Mouse (Mus musculus) T-helper 2 cell (primary cell): Measurements from ENCODE around the gene Galnt6.

Experiments used
- in situ Hi-C: fragments of 300-600 bp; cut with MboI, MseI; formaldehyde crosslinking; loops from one replicate; pipeline ENCODE4 v1.15.1; 2025; ENCODE audit warnings: high pct_unique_total_duplicates

Gene Galnt6

DNA sequence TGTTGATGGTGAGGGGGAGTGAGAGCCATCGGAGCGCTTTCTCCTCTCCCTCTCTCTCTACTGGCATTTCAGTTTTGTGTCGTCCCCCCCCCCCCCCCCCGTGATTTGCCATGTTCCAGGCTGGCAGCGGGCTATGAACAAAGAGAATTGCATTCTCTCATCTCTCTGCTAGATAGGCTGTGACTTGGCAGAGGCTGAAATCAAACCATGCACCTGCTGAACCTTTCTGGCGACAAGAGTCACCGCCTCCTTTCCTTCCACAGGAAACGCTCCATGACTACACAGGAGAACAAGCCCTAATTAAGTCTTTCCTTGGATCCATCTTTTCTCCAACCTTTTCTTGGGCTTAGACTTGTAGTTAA lies 26.3 kb upstream of the Galnt6 start:
- in situ Hi-C loops, result loop anchor here (25.0 kb wide), 1 partner anchor 1382 kb away; the partner anchor contains the start of genes Igfbp6 and Spryd3

DNA sequence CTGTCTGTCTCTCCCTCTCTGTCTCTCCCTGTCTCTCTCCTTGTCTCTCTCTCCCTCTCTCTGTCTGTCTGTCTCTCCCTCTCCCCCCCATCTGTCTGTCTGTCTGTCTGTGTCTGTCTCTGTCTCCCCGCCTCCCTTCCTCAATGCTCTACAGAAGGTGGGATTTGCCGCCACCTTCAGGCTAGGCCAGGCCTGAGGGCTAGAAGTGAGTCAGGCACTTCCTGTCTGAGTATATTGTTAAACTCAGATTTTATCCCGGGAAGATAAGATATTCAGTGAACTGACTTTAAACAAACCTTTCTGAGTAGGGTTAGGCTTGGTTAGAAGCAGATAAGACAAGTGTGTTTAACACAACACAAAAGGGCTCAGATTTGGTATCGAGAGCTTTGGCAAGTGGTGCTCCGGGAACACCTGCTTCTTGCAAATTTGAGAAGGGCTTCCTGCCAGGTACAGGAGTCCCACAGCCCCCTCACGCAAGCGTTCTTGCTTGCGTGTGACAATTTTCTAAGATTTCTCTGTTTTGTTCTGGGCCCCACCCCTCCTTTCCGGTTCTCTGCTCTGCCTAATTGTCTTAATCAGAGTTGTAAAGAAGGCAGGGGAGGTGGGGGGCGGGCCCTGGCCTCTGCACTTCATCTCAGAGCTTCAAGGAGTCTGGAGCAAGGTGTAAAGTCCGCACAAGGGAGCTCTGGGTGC lies 25.8 kb upstream of the Galnt6 start:
- in situ Hi-C loops, result loop anchor here (25.0 kb wide), 1 partner anchor 1382 kb away; the partner anchor contains the start of genes Igfbp6 and Spryd3

DNA sequence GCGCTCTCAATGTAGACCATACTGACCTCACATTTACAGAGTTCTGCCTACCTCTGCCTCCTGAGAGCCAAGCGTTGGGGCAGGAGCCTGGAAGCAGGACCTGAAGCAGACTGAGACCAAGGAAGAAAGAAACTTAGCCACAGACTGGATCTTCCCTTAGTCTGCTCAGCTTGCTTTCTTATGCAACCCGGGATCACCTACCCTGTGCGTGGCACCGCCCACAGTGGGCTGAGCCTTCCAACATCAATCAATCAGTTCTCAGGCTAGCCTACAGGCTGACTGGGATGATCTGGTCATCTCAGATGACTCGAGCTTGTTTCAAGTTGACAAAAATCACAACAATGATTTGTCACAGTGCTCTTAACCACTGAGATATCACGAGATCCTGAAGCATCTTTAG lies 24.9 kb upstream of the Galnt6 start:
- in situ Hi-C loops, result loop anchor here (25.0 kb wide), 1 partner anchor 1383 kb away; the partner anchor contains the start of genes Igfbp6 and Spryd3

DNA sequence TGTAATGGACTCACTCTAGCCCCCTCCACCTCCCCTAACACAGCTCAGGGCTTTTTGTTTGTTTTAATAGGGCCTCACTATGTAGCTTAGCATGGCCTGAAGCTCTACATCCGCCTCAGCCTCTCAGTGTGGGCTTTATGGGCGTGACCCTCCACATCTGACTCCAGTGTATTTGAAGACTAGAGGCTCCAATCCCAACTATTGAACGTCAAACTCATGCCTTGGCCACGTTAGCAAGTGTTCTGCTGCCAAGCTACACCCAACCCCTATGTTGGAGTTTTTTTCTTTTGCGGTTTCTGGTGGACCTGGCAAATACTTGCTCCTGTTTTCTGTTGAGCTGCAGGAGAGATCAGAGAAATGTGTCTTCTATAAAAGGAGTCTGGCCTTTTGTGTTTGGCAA lies 23.9 kb upstream of the Galnt6 start:
- in situ Hi-C loops, result loop anchor here (25.0 kb wide), 1 partner anchor 1384 kb away; the partner anchor contains the start of genes Igfbp6 and Spryd3

DNA sequence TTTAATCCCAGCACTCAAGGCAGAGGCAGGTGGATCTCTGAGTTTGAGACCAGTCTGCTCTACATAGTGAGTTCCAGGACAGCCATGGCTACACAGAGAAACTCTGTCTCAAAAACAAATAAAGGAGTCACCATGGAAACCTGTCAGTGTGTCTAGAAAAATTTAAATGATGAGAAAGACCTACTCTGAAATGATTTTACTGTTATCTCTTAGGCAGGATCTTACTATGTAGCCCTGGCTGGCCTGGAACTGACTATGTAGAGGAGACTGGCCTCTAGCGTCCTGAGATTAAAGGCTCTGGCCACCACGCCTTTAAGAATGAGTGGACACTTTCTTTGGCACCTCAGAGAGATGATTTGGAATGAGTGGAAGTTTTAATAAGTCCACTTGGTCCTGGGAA lies 23.3 kb upstream of the Galnt6 start:
- in situ Hi-C loops, result loop anchor here (25.0 kb wide), 1 partner anchor 1385 kb away; the partner anchor contains the start of genes Igfbp6 and Spryd3

DNA sequence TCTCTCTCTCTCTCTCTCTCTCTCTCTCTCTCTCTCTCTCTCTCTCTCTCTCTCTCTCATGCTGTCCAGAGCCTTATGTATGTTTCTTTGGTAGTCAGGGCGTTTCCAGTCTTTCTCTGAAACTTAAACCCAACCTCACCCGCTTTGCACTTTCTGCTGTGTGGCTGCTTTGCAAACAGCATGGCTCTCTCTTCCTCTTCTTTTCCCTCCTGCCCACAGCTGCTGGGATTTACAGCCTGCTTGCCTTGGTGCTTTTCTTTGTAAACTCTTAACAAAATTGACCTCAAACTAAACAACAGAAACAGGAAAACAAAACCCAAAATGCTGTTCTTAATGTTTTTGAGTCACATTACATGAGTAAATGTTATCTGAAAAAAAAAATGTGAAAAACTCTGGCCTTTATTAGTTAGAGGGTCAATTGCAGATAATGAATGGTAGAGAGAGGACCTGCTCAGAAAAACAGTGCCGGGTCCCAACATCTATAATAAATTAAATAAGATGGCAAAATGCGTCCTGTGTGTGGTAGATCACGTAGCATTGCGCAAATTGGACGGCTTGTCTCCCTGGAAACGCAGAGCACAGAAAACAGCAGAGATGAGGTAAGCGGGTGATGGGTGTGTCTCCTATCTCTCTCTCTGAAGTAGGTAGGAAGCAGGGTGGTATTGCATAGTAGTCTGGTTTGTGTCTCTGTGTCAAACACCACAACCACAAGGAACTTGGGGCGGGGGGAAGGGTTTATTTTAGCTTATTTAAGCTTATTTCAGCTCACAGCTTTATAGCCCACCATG lies 20.8 kb upstream of the Galnt6 start:
- in situ Hi-C loops, result loop anchor here (25.0 kb wide), 1 partner anchor 1387 kb away; the partner anchor contains the start of genes Igfbp6 and Spryd3

DNA sequence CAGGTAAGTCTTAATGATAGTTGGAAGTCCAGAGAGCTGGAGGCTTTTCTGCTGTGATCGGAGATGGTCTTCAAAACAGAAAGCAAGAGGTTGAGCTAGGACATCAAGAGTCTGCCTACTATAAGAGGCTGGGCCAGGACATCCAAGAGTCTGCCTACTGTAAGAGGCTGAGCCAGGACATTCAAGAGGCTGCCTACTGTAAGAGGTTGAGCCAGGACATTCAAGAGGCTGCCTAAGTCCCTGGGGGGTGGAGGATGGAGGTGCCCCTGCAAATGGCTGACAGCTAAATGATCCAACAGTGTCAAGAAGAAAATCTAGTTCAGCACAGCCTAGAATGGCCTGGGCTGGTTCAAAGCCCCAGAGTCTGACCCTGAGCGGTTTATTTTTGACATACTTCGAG lies 19.4 kb upstream of the Galnt6 start:
- in situ Hi-C loops, result no loop called here

DNA sequence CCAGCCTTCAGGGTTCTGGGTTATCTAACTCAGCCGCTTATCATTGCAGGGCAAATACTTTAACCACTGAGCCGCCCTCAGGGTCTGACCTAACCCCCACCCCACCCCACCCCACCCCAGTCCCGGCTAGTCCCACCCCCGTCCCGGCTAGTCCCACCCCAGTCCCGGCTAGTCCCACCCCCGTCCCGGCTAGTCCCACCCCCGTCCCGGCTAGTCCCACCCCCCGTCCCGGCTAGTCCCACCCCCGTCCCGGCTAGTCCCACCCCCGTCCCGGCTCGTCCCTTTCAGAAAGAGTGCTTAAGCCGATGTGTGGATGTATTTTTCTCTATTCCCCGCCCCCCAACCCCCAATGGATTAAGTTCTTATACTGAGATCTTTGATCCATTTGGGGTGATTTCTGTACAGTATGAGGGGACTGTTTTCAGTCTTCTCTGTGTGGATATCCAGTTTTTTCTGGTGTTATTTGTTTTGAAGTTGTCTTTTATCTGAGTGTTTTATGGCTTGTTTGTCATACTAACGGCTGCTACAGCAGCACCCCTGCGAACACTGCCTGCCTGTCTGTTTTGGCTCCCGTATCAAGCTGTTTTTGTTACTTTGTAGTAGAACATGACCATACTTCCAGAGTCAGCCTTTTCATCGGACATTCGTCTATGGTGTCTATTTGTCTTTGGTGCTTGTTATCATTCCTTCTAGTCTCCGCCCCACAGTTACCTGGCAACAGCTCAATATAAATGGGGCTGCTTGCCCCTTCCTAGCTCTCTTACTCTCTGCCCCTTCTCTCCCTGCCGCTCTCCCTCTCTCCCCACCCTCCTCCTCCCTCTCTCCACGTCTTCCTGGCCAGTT lies 18.2 kb upstream of the Galnt6 start:
- in situ Hi-C loops, result no loop called here

DNA sequence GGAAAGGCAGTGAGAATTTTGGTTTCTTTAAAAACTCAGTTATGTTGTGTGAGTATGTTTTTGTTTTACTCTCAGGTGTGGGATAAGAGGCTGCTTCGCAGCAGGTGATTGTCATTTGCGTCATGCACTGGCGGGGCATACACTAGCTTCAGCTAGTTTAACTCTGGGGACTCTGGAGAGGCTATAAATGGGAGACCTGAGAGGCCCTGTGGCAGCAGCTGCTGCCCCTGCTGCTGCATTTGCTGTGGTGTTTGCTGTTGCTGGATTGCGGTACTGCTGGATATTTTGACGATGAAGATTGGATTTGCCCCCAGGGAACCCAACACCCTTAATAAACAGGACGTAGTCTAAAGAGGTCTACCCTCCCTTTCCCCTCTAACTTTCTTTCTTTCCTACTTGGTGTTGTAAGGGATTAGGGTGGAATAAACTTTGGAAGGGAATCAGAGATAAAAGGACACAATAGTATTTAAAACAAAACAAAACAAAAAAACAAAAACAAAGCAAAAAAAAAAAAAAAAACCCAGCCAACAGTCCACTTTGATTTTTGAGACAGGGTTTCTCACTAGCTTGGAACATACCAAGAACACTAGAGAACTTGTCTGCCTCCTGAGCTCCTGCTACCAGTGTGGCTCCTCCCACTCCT lies 17.4 kb upstream of the Galnt6 start:
- in situ Hi-C loops, result no loop called here

DNA sequence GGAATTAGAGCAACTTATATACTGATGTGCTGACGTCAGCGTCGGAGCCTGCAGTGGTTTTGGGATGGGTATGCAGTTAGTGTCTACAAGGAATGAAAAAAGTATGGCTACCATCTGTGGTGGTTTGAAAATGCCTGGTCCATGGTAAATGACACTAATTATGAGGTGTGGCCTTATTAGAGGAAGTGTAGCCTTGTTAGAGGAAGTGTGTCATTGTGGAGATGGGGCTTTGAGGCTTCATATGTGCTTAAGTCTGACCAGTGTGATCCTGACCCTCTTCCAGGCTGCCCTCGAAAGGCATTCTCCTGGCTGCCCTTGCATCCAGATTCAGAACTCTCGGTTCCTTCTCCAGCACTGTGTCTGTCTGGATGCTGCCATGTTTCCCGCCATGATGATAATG lies 14.1 kb upstream of the Galnt6 start:
- in situ Hi-C loops, result no loop called here

DNA sequence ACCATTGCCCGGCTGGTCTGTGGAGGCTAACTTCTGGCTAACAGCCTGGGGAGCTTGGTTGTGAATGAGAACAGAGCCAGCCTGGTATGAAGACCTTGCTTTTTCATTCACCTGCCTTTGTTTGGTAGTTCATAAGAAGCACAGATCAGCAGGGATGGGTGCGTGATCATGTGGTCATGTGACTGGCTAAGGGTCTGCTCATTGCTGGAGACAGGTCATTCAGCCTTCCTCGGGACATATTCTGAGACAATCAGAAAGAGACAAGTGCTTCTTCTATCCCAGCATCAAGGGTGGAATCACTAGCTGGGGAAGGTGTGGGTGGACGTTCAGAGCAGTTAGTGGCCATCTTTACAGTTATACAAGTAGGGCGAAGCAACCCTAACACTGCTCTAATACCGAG lies 10.3 kb upstream of the Galnt6 start:
- in situ Hi-C loops, result no loop called here

DNA sequence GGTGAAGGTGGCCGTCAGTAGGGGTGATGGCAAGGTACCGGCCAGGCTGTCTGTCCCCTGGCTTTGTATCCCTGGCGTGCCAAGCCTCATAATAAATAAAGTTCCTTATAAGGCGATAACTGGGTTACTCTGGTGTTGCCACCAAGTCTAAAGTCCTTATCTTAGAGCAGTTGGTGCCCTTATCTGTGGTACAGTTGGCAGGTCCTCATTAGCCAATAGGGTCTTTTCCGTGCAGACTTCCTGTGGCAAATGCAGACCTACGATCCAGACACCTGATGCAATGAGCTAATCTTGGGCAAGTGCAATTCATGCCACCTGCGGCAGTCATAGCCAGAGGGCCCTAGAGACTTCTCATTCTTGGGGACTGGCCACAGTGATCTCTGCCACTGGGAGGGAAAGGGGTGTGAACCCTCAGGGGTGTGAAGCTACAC lies 9.2 kb upstream of the Galnt6 start:
- in situ Hi-C loops, result no loop called here

DNA sequence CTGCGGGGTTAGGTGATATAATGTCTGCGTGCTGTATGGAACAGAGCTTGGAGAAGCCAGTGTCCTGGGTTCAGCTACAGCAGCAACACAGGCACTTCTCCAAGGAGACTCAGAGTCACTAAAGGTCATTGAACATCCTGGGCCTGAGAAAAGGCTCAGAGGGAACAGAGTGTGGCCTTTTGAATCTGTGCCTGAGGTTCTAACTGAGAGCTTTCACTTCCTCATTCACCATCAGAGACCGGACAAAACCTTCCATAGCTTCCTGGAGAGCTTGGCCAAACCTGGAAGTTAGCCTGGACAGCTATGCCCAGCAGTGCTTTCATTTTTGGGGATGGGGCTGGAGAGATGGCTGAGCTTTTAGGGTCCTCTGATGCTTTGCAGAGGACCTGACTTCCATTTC lies 8.5 kb upstream of the Galnt6 start:
- in situ Hi-C loops, result no loop called here

DNA sequence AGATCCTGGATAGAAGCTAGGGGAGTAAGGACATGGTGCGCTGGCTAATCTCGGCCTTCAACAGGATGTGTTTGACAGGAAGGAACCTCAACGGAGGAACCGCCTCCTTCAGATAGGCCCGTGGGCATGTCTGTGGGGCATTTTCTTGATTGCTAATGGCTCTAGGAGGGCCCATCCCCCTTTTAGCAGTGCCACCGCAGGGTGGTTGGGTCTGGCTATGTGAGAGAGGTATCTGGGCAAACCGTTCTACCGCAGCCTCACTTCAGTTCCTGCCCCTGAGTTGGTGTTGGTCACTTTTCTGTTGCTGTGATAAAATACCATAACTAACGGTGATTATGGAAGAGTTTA lies 6.8 kb upstream of the Galnt6 start:
- in situ Hi-C loops, result no loop called here

DNA sequence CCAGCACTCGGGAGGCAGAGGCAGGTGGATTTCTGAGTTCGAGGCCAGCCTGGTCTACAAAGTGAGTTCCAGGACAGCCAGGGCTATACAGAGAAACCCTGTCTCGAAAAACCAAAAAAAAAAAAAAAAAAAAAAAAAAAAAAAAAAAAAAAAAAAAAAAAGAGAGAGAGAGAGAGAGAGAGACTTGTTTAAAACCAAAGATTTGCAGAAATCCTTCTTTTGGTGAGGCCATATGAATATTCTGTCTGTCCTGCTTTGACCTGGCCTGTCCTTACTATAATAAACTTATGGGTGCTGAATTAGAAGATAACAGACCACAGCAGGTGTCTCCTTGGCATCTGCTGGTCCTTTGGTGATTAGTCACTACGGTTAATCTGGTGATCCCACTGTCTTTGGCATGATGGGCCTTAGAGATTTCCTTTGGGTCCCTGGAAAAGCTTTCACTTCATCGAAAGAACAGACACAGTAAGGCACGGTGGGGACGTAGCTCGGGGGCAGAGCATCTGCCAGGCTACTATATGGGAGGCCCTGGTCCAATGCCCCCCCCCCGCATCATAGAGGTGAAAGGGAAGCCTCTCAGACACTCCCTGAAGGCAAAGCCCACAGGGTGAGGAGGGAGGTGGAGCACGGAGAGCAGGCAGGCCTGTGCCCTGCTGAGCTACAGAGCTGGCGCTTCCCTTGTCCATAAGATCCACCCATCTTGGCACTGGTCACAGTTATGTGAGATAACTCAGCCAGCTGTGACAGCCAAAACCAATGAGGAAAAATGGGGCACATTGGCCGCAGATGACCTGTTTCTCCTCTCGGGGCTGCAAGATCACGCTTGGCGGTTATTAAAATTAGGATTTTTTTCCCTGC lies 6.1 kb upstream of the Galnt6 start:
- in situ Hi-C loops, result no loop called here

DNA sequence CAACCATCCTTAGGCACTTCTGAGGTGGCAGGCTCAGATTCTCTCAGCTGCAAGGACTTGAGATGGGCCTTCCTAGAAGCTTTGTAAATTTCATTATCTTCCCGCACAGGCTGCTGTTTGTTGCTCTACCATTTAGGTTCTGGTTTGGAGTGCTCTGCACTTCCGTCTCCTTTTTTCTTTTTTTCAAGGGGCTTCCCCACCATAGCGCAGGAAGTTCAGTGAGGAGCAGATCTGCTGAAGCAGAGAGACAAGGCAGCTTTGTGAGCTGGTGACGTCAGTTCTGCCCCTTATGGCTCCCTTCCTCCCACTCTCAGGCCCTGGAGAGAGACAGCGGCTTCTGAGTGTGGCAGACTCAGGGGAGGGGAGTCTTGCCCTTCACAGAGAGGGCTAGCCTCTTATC lies 3.4 kb upstream of the Galnt6 start:
- in situ Hi-C loops, result no loop called here

DNA sequence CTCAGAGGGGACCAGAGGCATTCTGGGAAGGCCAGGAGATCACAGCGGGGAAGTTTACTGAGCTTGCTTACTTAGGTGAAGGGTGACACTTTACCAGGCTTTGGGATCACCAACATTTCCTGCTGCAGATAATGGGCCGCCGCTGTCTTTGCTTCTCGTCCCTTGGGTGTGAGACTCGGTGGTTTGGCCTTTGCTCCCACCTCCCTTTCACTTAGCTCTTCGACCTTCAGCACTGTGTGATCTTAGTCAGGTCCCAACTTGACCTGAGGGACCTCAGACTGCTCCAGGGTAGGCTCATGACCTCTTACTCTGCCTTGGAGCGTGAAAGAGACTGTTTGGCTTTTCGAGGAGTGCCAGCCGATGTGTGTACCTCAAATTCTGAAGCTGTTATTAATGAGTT lies 1.9 kb upstream of the Galnt6 start:
- in situ Hi-C loops, result no loop called here

DNA sequence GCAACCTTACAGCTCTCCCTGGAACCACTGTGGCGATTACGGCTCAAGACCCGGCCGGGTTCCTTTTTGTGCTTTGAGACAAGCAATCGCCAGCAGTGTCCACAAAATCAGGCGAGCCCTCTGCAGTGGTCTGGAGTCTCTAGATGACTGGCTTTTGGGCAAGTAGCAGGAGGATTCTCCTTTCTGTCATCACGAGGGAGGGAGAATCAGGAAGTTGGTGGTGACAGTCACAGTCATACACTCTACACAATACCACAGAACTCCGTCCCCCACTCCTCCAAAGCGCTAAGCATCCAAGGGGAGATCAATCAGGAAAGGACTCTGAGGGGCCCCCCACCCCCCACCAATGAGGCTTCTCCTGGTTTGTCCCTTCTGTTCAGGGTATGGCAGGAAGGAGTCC lies 590 bp downstream of the Galnt6 start:
- in situ Hi-C loops, result loop anchor here (10.0 kb wide), 1 partner anchor 654 kb away; no protein-coding TSS in a partner anchor

DNA sequence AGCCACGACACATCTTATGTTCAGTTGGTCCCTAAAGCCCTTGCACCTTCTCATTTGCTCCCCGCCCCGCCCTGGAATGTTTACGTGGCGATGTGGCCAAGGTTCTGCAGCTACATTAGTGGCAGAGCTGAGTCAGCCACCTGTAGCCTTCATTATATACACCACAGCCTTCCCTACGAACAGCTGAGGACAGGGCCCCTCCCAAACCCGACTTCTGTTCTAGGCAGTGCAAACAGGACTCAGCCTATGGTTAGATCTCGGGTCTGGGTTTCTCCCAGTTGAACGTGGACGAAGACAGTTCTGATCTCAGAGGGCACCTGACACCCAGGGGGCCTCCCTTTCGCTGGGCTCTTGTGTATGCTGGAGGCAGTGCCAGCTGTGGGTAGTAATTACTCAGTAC lies 1.3 kb downstream of the Galnt6 start:
- in situ Hi-C loops, result loop anchor here (10.0 kb wide), 1 partner anchor 653 kb away; no protein-coding TSS in a partner anchor

DNA sequence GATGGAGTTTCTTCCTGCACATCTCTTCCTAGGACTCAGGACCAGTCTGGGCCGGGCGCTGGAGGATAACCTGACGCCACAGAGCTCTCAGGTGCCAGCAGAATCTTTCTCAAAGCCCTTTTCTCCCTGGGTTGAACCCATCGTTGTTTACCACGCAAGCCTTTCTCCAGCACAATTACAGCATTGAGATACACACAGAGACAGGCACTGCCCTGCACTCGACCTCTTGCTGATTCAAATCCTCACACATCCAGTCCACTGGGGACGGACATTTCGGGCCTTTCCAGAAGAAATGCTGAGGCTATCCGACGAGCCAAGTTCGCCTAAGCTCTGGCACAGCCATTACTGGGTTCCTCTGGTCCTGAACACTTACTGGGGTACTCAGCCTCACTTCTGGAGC lies 2.5 kb downstream of the Galnt6 start:
- in situ Hi-C loops, result loop anchor here (10.0 kb wide), 1 partner anchor 652 kb away; no protein-coding TSS in a partner anchor
